Mouse (Mus musculus) midbrain, embryonic 13.5 days (tissue): ENCODE data around the gene Phospho1. TPM values are rescaled to one million over a fixed set of nuclear protein-coding genes. Genes with fewer than 3 reads are reported as not detected.

Experiments used
- ATAC-seq: fragments of 200-750 bp; cut with Nextera tagmentation; 2 replicates; pipeline ENCODE4 v1.8.0; 2017; ENCODE audit warnings: mild to moderate bottlenecking, moderate TSS enrichment, moderate library complexity
- H3K27ac ChIP-seq: fragments of 300-500 bp; sonication (generic); 2 replicates; pipeline ENCODE4 v1.5.1; 2015; ENCODE audit warnings: inconsistent platforms, mild to moderate bottlenecking, moderate library complexity
- H3K27me3 ChIP-seq: fragments of 300-500 bp; sonication (generic); 2 replicates; pipeline ENCODE4 v1.6.1; 2015; ENCODE audit warnings: mild to moderate bottlenecking, inconsistent platforms
- H3K36me3 ChIP-seq: fragments of 300-500 bp; sonication (generic); 2 replicates; pipeline ENCODE4 v1.6.1; 2015; ENCODE audit warnings: mild to moderate bottlenecking, inconsistent platforms
- H3K4me1 ChIP-seq: fragments of 300-500 bp; sonication (generic); replicated peaks from 2 replicates; pipeline ENCODE4 v1.6.1; 2015; ENCODE audit warnings: inconsistent platforms
- H3K4me2 ChIP-seq: fragments of 300-500 bp; sonication (generic); replicated peaks from 2 replicates; pipeline ENCODE4 v1.6.1; 2015; ENCODE audit warnings: moderate library complexity, mild to moderate bottlenecking, inconsistent platforms
- H3K4me3 ChIP-seq: fragments of 300-500 bp; sonication (generic); replicated peaks from 2 replicates; pipeline ENCODE4 v1.5.1; 2015; ENCODE audit warnings: mild to moderate bottlenecking, inconsistent platforms
- H3K9ac ChIP-seq: fragments of 300-500 bp; sonication (generic); replicated peaks from 2 replicates; pipeline ENCODE4 v1.6.1; 2015; ENCODE audit warnings: mild to moderate bottlenecking, inconsistent platforms
- H3K9me3 ChIP-seq: fragments of 300-500 bp; sonication (generic); 2 replicates; pipeline ENCODE4 v1.6.1; 2016; ENCODE audit warnings: mild to moderate bottlenecking, inconsistent platforms
- WGBS: fragments of 180-500 bp; shearing (Covaris S2); methylation state at CpG from one replicate; pipeline ENCODE4 v1.1.7; 2015; 5-methylcytosine and 5-hydroxymethylcytosine counted together
- polyA plus RNA-seq: library from polyadenylated mRNA; unstranded; fragments of >200 nt; fragmentation: Nextera tagmentation; extraction: Ambion mirVana; gene quantifications from 2 replicates; pipeline ENCODE4 v1.2.1, GENCODE M21; 2015

Phospho1 gene
- polyA plus RNA-seq, 1 experiment from 2014 or later: not detected

- WGBS: 86% methylated on average over 6 of the region's 6 CpGs
- ATAC-seq: no peak
Measured at GRCm38 (mm10) chr11:95836433-95836832, 12.1 kb downstream of the Phospho1 start.

GRCm38 (mm10) chr11:95837059-95837458, 12.8 kb downstream of the Phospho1 start, which contains the start of gene Gngt2:
Gngt2 (plus strand) TSS chr11:95837216.
- 76% methylated on average over 10 of the region's 10 CpGs for WGBS

More at GRCm38 (mm10) chr11:95836433-95836832, 12.1 kb downstream of the Phospho1 start:
- Histone ChIP-seq H3K4me1 (peaks cover 19% of the 10 kb centered on the region), H3K27me3 (peaks cover 76% of the 10 kb centered on the region), H3K9ac (no peak overlapping the region), H3K9me3 (no peaks in the 10 kb centered on the region), H3K36me3 (no peaks in the 10 kb centered on the region), H3K4me2 (no peak overlapping the region), H3K4me3 (no peak overlapping the region), H3K27ac (no peak overlapping the region)

DNA sequence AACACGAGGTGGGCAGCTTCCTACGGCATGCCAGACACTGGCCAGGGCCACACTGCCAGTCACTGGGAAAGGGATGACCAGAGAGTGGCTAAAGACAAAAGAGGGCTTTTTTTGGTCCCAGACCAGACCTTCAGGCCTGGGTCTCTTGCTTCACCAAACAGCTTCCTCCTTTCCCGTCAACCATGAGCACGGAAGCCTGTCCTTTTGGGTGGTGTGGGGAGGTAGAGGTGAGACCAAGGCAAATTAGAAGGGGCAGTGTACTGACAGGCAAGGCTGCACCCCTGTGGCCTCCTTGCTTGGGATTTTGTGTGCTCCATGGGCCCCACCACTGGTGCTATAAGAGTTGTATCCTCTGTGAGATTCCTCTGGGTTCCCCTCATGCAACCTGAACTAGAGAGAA, 14.3 kb downstream of the Phospho1 start:
- H3K9ac ChIP-seq: no peak overlapping the region
- H3K36me3 ChIP-seq: no peaks in the 10 kb centered on the region
- H3K9me3 ChIP-seq: no peaks in the 10 kb centered on the region
- H3K4me3 ChIP-seq: no peak overlapping the region
- H3K27me3 ChIP-seq: peaks cover 73% of the 10 kb centered on the region
- ATAC-seq: no peak
- peaks cover 18% of the 10 kb centered on the region for H3K4me1 ChIP-seq
- WGBS: 85% methylated on average over 4 of the region's 4 CpGs
- H3K4me2 ChIP-seq: no peak overlapping the region
- no peak overlapping the region for H3K27ac ChIP-seq

More at GRCm38 (mm10) chr11:95837059-95837458, 12.8 kb downstream of the Phospho1 start, which contains the start of gene Gngt2:
- H3K4me2 ChIP-seq: no peak within 1 kb of the TSS
- no peaks in the 10 kb centered on the region for H3K9me3 ChIP-seq
- H3K27me3 ChIP-seq: peaks cover 76% of the 10 kb centered on the region
- peaks cover 22% of the 10 kb centered on the region for H3K4me1 ChIP-seq
- H3K9ac ChIP-seq: no peak within 1 kb of the TSS
- H3K27ac ChIP-seq: no peak within 1 kb of the TSS
- H3K4me3 ChIP-seq: no peak within 1 kb of the TSS
- no peak for ATAC-seq
- no peaks in the 10 kb centered on the region for H3K36me3 ChIP-seq

- WGBS: 74% methylated on average over 8 of the region's 8 CpGs
- H3K4me2 ChIP-seq: no peak overlapping the region
- no peak overlapping the region for H3K4me3 ChIP-seq
- ATAC-seq: no peak
- no peak overlapping the region for H3K9ac ChIP-seq
- no peak overlapping the region for H3K27ac ChIP-seq
- H3K36me3 ChIP-seq: no peaks in the 10 kb centered on the region
- no peaks in the 10 kb centered on the region for H3K9me3 ChIP-seq
- H3K4me1 ChIP-seq: peaks cover 11% of the 10 kb centered on the region
- peaks cover 67% of the 10 kb centered on the region for H3K27me3 ChIP-seq
Measured at GRCm38 (mm10) chr11:95838999-95839868, 14.9 kb downstream of the Phospho1 start.

DNA sequence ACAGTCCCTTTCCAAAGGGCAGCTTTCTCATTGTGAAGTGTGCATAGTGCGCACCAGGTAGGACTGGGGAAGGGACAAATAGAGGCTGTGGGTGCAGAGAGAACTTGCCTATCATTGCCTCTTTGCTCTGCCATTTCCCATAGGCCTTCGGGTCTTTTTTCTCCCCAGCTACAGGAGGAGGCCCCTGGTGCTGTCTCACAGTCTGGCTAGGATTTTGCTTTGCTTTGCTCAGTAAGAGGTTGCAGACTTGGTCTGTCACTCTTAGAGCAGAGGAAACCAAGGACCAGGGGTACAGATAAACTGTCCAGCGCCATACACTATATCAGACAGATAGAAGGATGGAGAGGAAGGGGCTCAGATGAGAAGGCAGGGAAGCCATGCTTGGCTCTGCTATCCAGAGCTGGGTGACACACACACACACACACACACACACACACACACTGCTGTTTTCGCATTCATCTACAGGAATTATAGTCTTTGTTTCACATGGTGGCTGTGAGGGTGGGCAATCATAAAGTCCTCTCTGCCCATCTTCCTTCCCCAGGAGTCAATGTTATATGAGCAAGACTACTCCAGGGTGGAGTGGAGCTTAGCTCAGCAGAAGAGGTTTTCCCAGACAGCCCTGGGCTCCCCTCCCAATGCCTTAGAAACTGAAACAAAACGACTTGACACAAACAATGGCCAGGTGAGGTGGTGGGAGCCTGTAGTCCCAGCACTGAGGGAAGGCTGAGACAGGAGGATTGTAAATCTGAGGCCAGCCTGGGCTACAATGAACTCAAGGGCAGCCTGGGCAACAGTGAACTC, 16.6 kb downstream of the Phospho1 start:
- 76% methylated on average over 5 of the region's 5 CpGs for WGBS
- Histone ChIP-seq H3K27ac (no peak overlapping the region), H3K4me2 (no peak overlapping the region), H3K4me1 (peaks cover 5% of the 10 kb centered on the region; the same call in 1 of the 2 replicates), H3K36me3 (no peaks in the 10 kb centered on the region), H3K9ac (no peak overlapping the region), H3K4me3 (no peak overlapping the region), H3K9me3 (no peaks in the 10 kb centered on the region), H3K27me3 (peaks cover 50% of the 10 kb centered on the region)
- ATAC-seq: no peak

- no peak for ATAC-seq
- Histone ChIP-seq H3K36me3 (no peaks in the 10 kb centered on the region), H3K27ac (no peak overlapping the region), H3K4me2 (no peak overlapping the region), H3K4me3 (no peak overlapping the region), H3K4me1 (peaks cover 5% of the 10 kb centered on the region; the same call in 1 of the 2 replicates), H3K9me3 (no peaks in the 10 kb centered on the region), H3K27me3 (peaks cover 44% of the 10 kb centered on the region), H3K9ac (no peak overlapping the region)
- WGBS: 66% methylated on average over 10 of the region's 10 CpGs
Measured at GRCm38 (mm10) chr11:95841498-95841830, 17.2 kb downstream of the Phospho1 start.

DNA sequence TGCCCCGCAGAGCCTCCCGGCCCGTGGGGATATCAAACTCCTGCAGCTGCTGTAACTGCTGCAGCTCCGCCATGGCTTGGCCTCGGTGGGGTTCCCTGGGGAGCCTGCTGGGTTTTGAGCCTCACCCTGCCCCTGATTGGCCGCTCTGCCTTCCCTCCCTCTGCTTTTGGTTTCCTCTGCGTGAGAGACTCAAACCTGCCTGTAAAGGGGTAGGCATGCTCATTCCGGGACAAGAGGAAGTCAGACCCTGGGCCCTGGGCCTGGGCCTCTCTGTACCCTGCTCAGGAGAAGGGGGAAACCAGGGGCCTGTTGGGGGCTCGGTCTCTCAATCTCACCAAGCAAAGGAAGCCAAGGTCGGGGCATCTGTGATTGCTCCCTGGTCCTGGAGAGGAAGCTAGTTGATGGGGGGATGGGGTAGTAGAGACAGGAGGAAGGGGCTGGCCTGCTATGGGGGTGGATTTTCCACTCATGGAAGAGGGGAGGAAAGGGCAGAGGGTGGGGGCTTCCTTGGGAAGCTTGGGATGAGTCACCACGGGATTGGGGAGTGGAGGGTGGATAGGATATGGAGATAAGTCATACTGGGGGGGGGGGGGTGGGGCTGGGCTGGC, 17.9 kb downstream of the Phospho1 start, which contains the start of gene Abi3:
Gene Abi3, minus strand, starts transcription at position 403 of the 608 bp plus-strand sequence.
- no peaks in the 10 kb centered on the region for H3K36me3 ChIP-seq

DNA sequence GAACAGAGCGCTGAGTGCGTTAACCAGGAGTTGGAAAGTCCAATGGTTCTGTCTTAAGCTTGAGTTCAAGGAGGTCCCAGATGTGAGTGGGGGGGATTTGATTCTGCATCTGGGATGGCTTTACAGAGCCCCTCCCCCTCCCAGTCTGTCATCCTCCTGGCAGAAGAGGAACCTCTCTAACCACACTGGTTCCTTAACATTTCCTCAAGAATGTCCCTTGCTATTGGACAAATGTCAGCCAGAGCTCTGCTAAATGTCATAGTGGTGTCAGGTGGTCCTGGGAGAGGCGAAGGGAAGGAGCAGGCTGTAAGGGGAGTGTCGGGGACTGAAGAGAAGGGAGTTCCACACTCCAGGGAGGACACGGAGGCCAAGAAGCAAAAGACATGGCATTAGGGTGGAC, 18.7 kb downstream of the Phospho1 start:
- Histone ChIP-seq H3K4me2 (no peak overlapping the region), H3K4me3 (no peak overlapping the region), H3K27me3 (peaks cover 33% of the 10 kb centered on the region), H3K4me1 (peaks cover 5% of the 10 kb centered on the region; the same call in 1 of the 2 replicates), H3K27ac (no peak overlapping the region), H3K9ac (no peak overlapping the region), H3K9me3 (no peaks in the 10 kb centered on the region), H3K36me3 (no peaks in the 10 kb centered on the region)
- WGBS: 84% methylated on average over 5 of the region's 5 CpGs
- ATAC-seq: no peak

More for the DNA sequence above, 17.9 kb downstream of the Phospho1 start, which contains the start of gene Abi3:
- Histone ChIP-seq H3K9ac (no peak within 1 kb of the TSS), H3K27me3 (peaks cover 37% of the 10 kb centered on the region), H3K4me1 (peaks cover 5% of the 10 kb centered on the region; the same call in 1 of the 2 replicates), H3K9me3 (no peaks in the 10 kb centered on the region), H3K27ac (no peak within 1 kb of the TSS), H3K4me3 (no peak within 1 kb of the TSS), H3K4me2 (no peak within 1 kb of the TSS)
- no peak for ATAC-seq
- 11% methylated on average over 11 of the region's 11 CpGs for WGBS

- H3K4me1 ChIP-seq: peaks cover 5% of the 10 kb centered on the region; the same call in 1 of the 2 replicates
- H3K36me3 ChIP-seq: no peaks in the 10 kb centered on the region
- no peak overlapping the region for H3K9ac ChIP-seq
- no peaks in the 10 kb centered on the region for H3K9me3 ChIP-seq
- no peak overlapping the region for H3K4me2 ChIP-seq
- no peak overlapping the region for H3K4me3 ChIP-seq
- WGBS: 62% methylated on average over 6 of the region's 6 CpGs
- no peak overlapping the region for H3K27ac ChIP-seq
- peaks cover 31% of the 10 kb centered on the region for H3K27me3 ChIP-seq
- ATAC-seq: no peak
Measured at GRCm38 (mm10) chr11:95843421-95843950, 19.2 kb downstream of the Phospho1 start.

- Histone ChIP-seq H3K4me1 (peaks cover 5% of the 10 kb centered on the region; the same call in 1 of the 2 replicates), H3K9me3 (no peaks in the 10 kb centered on the region), H3K27ac (no peak overlapping the region), H3K4me2 (no peak overlapping the region), H3K27me3 (peaks cover 27% of the 10 kb centered on the region), H3K36me3 (no peaks in the 10 kb centered on the region), H3K4me3 (no peak overlapping the region), H3K9ac (no peak overlapping the region)
- WGBS: 67% methylated on average over 4 of the region's 4 CpGs
- no peak for ATAC-seq
Measured at GRCm38 (mm10) chr11:95844935-95845334, 20.6 kb downstream of the Phospho1 start.

DNA sequence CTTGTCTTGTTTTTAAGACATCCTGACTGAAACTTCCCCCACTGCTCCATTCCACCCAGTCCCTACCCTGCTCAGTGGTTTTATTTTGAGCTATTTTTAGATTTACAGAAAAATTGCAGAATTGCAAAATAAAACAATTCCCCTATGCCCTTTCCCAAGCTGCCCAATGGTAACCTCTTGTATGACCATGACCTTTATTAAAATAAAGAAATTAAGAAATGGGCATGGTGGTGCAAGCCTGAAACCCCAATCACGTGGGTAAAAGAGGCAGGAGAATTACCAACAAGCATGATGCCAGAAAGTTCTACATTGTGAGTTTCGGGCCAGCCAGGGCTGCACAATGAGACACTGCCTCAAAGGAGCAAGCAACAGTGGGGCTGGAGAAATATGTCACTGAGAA, 26.6 kb downstream of the Phospho1 start:
- no peak overlapping the region for H3K4me3 ChIP-seq
- no peak overlapping the region for H3K4me2 ChIP-seq
- H3K9ac ChIP-seq: no peak overlapping the region
- no peaks in the 10 kb centered on the region for H3K36me3 ChIP-seq
- H3K27me3 ChIP-seq: 0 out of 2 replicates have a peak, but pooled peaks cover 2% of the 10 kb centered on the region
- H3K9me3 ChIP-seq: no peaks in the 10 kb centered on the region
- 76% methylated on average over 2 of the region's 2 CpGs for WGBS
- no peak overlapping the region for H3K27ac ChIP-seq
- ATAC-seq: no peak
- no peaks in the 10 kb centered on the region for H3K4me1 ChIP-seq
